Mouse (Mus musculus): Measurements from ENCODE around the gene Trpc4ap. TPM values are rescaled to one million over a fixed set of nuclear protein-coding genes. Genes with fewer than 3 reads are reported as not detected.

The Trpc4ap gene
- total and polyA plus RNA-seq, 2 experiments from 2014 or later, result 70.5 to 84.8 TPM

GRCm38 (mm10) chr2:155624730-155625129 is 67.5 kb downstream of the Trpc4ap start:
- Histone ChIP-seq H3K9ac (replicated peaks; ENCODE audit: low read depth, low read length) (no peak overlapping the region), H3K9me3 (replicated peaks; ENCODE audit: control insufficient read depth, low read length) (no peaks in the 10 kb centered on the region), H3K4me2 (ENCODE audit: low read depth, low read length) (no peak overlapping the region), H3K36me3 (replicated peaks; ENCODE audit: control insufficient read depth, insufficient read depth, low read length) (peaks cover 80% of the 10 kb centered on the region), H3K27me3 (ENCODE audit: control insufficient read depth, insufficient read depth, low read length) (no peaks in the 10 kb centered on the region), H3K4me3 (ENCODE audit: low read depth, low read length) (no peak overlapping the region), H3K4me1 (ENCODE audit: control insufficient read depth, insufficient read depth) (no peaks in the 10 kb centered on the region), H3K27ac (ENCODE audit: low read depth) (no peak overlapping the region)
- WGBS, result 34% methylated on average over 10 of the region's 10 CpGs
- ATAC-seq (ENCODE audit: insufficient read depth, low read depth), result peak; percentile 28; the same call in 1 of the 2 replicates
- peak; percentile 55 for DNase-seq (ENCODE audit: low spot score)
- TF ChIP-seq EP300 (IDR thresholded peaks at IDR 0.05; ENCODE audit: low read depth) (no peak), CTCF (IDR thresholded peaks at IDR 0.05; ENCODE audit: low read depth) (peak; percentile 63)

- H3K4me1 ChIP-seq (ENCODE audit: control insufficient read depth, insufficient read depth), result no peaks in the 10 kb centered on the region
- no peaks in the 10 kb centered on the region for H3K9me3 ChIP-seq (replicated peaks; ENCODE audit: control insufficient read depth, low read length)
- no peak overlapping the region for H3K9ac ChIP-seq (replicated peaks; ENCODE audit: low read depth, low read length)
- no peak for DNase-seq (ENCODE audit: low spot score)
- peaks cover 84% of the 10 kb centered on the region for H3K36me3 ChIP-seq (replicated peaks; ENCODE audit: control insufficient read depth, insufficient read depth, low read length)
- TF ChIP-seq CTCF (IDR thresholded peaks at IDR 0.05; ENCODE audit: low read depth), result no peak
- TF ChIP-seq EP300 (IDR thresholded peaks at IDR 0.05; ENCODE audit: low read depth), result no peak
- H3K27ac ChIP-seq (ENCODE audit: low read depth), result no peak overlapping the region
- WGBS, result 78% methylated on average over 6 of the region's 6 CpGs
- no peak for ATAC-seq (ENCODE audit: insufficient read depth, low read depth)
- H3K27me3 ChIP-seq (ENCODE audit: control insufficient read depth, insufficient read depth, low read length), result no peaks in the 10 kb centered on the region
- H3K4me3 ChIP-seq (ENCODE audit: low read depth, low read length), result no peak overlapping the region
- no peak overlapping the region for H3K4me2 ChIP-seq (ENCODE audit: low read depth, low read length)
These were observed 68.2 kb downstream of the Trpc4ap start for GRCm38 (mm10) chr2:155623996-155624395.

GRCm38 (mm10) chr2:155622606-155623005 is 69.6 kb downstream of the Trpc4ap start:
- WGBS, result 44% methylated on average over 9 of the region's 11 CpGs
- no peak overlapping the region for H3K9ac ChIP-seq (replicated peaks; ENCODE audit: low read depth, low read length)
- no peaks in the 10 kb centered on the region for H3K9me3 ChIP-seq (replicated peaks; ENCODE audit: control insufficient read depth, low read length)
- no peak for DNase-seq (ENCODE audit: low spot score)
- TF ChIP-seq EP300 (IDR thresholded peaks at IDR 0.05; ENCODE audit: low read depth) (no peak), CTCF (IDR thresholded peaks at IDR 0.05; ENCODE audit: low read depth) (no peak)
- H3K36me3 ChIP-seq (replicated peaks; ENCODE audit: control insufficient read depth, insufficient read depth, low read length), result peaks cover 82% of the 10 kb centered on the region
- H3K4me2 ChIP-seq (ENCODE audit: low read depth, low read length), result no peak overlapping the region
- no peaks in the 10 kb centered on the region for H3K4me1 ChIP-seq (ENCODE audit: control insufficient read depth, insufficient read depth)
- no peaks in the 10 kb centered on the region for H3K27me3 ChIP-seq (ENCODE audit: control insufficient read depth, insufficient read depth, low read length)
- H3K27ac ChIP-seq (ENCODE audit: low read depth), result no peak overlapping the region
- no peak for ATAC-seq (ENCODE audit: insufficient read depth, low read depth)
- no peak overlapping the region for H3K4me3 ChIP-seq (ENCODE audit: low read depth, low read length)

GRCm38 (mm10) chr2:155619817-155620216 is 72.4 kb downstream of the Trpc4ap start:
- TF ChIP-seq CTCF (IDR thresholded peaks at IDR 0.05; ENCODE audit: low read depth), result peak; percentile 87
- TF ChIP-seq EP300 (IDR thresholded peaks at IDR 0.05; ENCODE audit: low read depth), result no peak
- Histone ChIP-seq H3K4me1 (ENCODE audit: control insufficient read depth, insufficient read depth) (no peaks in the 10 kb centered on the region), H3K27me3 (ENCODE audit: control insufficient read depth, insufficient read depth, low read length) (no peaks in the 10 kb centered on the region), H3K4me2 (ENCODE audit: low read depth, low read length) (no peak overlapping the region), H3K27ac (ENCODE audit: low read depth) (no peak overlapping the region), H3K9me3 (replicated peaks; ENCODE audit: control insufficient read depth, low read length) (no peaks in the 10 kb centered on the region), H3K36me3 (replicated peaks; ENCODE audit: control insufficient read depth, insufficient read depth, low read length) (peaks cover 65% of the 10 kb centered on the region), H3K4me3 (ENCODE audit: low read depth, low read length) (no peak overlapping the region), H3K9ac (replicated peaks; ENCODE audit: low read depth, low read length) (no peak overlapping the region)
- ATAC-seq (ENCODE audit: insufficient read depth, low read depth) (peak; percentile 59), DNase-seq (ENCODE audit: low spot score) (peak; percentile 74)
- WGBS, result 23% methylated on average over 8 of the region's 8 CpGs

GRCm38 (mm10) chr2:155616971-155617370 is 75.2 kb downstream of the Trpc4ap start:
- Histone ChIP-seq H3K4me1 (ENCODE audit: control insufficient read depth, insufficient read depth) (peaks cover 12% of the 10 kb centered on the region), H3K4me3 (ENCODE audit: low read depth, low read length) (no peak overlapping the region), H3K27me3 (ENCODE audit: control insufficient read depth, insufficient read depth, low read length) (no peaks in the 10 kb centered on the region), H3K9ac (replicated peaks; ENCODE audit: low read depth, low read length) (no peak overlapping the region), H3K27ac (ENCODE audit: low read depth) (no peak overlapping the region), H3K36me3 (replicated peaks; ENCODE audit: control insufficient read depth, insufficient read depth, low read length) (peaks cover 50% of the 10 kb centered on the region), H3K4me2 (ENCODE audit: low read depth, low read length) (no peak overlapping the region), H3K9me3 (replicated peaks; ENCODE audit: control insufficient read depth, low read length) (no peaks in the 10 kb centered on the region)
- 55% methylated on average over 6 of the region's 6 CpGs for WGBS
- ATAC-seq (ENCODE audit: insufficient read depth, low read depth) (no peak), DNase-seq (ENCODE audit: low spot score) (no peak)
- no peak for TF ChIP-seq EP300 (IDR thresholded peaks at IDR 0.05; ENCODE audit: low read depth)
- TF ChIP-seq CTCF (IDR thresholded peaks at IDR 0.05; ENCODE audit: low read depth), result no peak

- 33% methylated on average over 8 of the region's 8 CpGs for WGBS
These were observed 78.2 kb downstream of the Trpc4ap start for GRCm38 (mm10) chr2:155613953-155614352.

More at GRCm38 (mm10) chr2:155613953-155614352, 78.2 kb downstream of the Trpc4ap start:
- Histone ChIP-seq H3K36me3 (replicated peaks; ENCODE audit: control insufficient read depth, insufficient read depth, low read length) (peaks cover 28% of the 10 kb centered on the region), H3K4me1 (ENCODE audit: control insufficient read depth, insufficient read depth) (peaks cover 18% of the 10 kb centered on the region), H3K9me3 (replicated peaks; ENCODE audit: control insufficient read depth, low read length) (no peaks in the 10 kb centered on the region), H3K9ac (replicated peaks; ENCODE audit: low read depth, low read length) (0 out of 2 replicates have a peak overlapping the region, but pooled peaks have one; percentile 34), H3K4me2 (ENCODE audit: low read depth, low read length) (peak overlapping the region; percentile 66), H3K27me3 (ENCODE audit: control insufficient read depth, insufficient read depth, low read length) (no peaks in the 10 kb centered on the region), H3K27ac (ENCODE audit: low read depth) (0 out of 2 replicates have a peak overlapping the region, but pooled peaks have one; percentile 12), H3K4me3 (ENCODE audit: low read depth, low read length) (peak overlapping the region; percentile 36)
- TF ChIP-seq CTCF (IDR thresholded peaks at IDR 0.05; ENCODE audit: low read depth) (no peak), EP300 (IDR thresholded peaks at IDR 0.05; ENCODE audit: low read depth) (no peak)
- ATAC-seq (ENCODE audit: insufficient read depth, low read depth), result no peak
- DNase-seq (ENCODE audit: low spot score), result no peak
